Mouse (Mus musculus) cerebellum, adult 2 months (tissue): ENCODE measurements around the gene Trpd52l3.

Experiments
- CTCF ChIP-seq: fragments of 200-500 bp; IDR thresholded peaks from 2 replicates; pipeline ENCODE4 v1.5.1; 2011; ENCODE audit warnings: low read depth, mild to moderate bottlenecking, control low read depth, low read length, moderate library complexity, borderline replicate concordance; ENCODE audit not compliant: insufficient read depth
- POLR2A ChIP-seq: fragments of 200-500 bp; IDR thresholded peaks from 2 replicates; pipeline ENCODE4 v1.6.1; 2011; ENCODE audit warnings: low read length, control low read depth, borderline replicate concordance; ENCODE audit not compliant: insufficient read depth

- TF ChIP-seq POLR2A (no peak), CTCF (no peak)
Measured at GRCm38 (mm10) chr19:30001550-30001949, 2.0 kb upstream of the Trpd52l3 start.
